Mouse (Mus musculus) CH12.LX (cell line): ENCODE data around the gene Foxn2.

Source experiments
- BHLHE40 ChIP-seq: IDR thresholded peaks from 2 replicates; pipeline ENCODE4 v1.6.1; 2011; ENCODE audit warnings: mild to moderate bottlenecking, low read depth, low read length, improper control_type of control experiment
- CTCF ChIP-seq, 2 experiments: IDR thresholded peaks in 1 of 2; conservative IDR thresholded peaks in 1 of 2; 2 replicates each; pipeline ENCODE4 v1.5.1; 2011 to 2012; ENCODE audit warnings: low read depth in 2 of 2, low read length in 2 of 2, improper control_type of control experiment in 1 of 2, inconsistent platforms in 1 of 2, mild to moderate bottlenecking in 1 of 2, moderate library complexity in 1 of 2
- ELF1 ChIP-seq: IDR thresholded peaks from 2 replicates; pipeline ENCODE4 v1.6.1; 2014; ENCODE audit warnings: low read depth, mild to moderate bottlenecking, inconsistent platforms, low read length, improper control_type of control experiment
- HCFC1 ChIP-seq: IDR thresholded peaks from 2 replicates; pipeline ENCODE4 v1.6.1; 2012; ENCODE audit warnings: low read depth, mild to moderate bottlenecking, inconsistent platforms, low read length, improper control_type of control experiment
- KAT2A ChIP-seq: IDR thresholded peaks from 2 replicates; pipeline ENCODE4 v1.6.1; 2012; ENCODE audit warnings: low read length, improper control_type of control experiment, inconsistent platforms; ENCODE audit not compliant: insufficient replicate concordance
- MAFK ChIP-seq: IDR thresholded peaks from 2 replicates; pipeline ENCODE4 v1.6.1; 2011; ENCODE audit warnings: low read length, improper control_type of control experiment; ENCODE audit not compliant: insufficient replicate concordance
- MYC ChIP-seq: IDR thresholded peaks from 2 replicates; pipeline ENCODE4 v1.6.1; 2011; ENCODE audit warnings: low read depth, mild to moderate bottlenecking, improper control_type of control experiment, low read length
- POLR2A ChIP-seq: IDR thresholded peaks from 2 replicates; pipeline ENCODE4 v1.6.1; 2011; ENCODE audit warnings: low read depth, mild to moderate bottlenecking, improper control_type of control experiment, low read length
- SMC3 ChIP-seq: IDR thresholded peaks from 2 replicates; pipeline ENCODE4 v1.6.1; 2011; ENCODE audit warnings: low read depth, low read length, improper control_type of control experiment
- TCF12 ChIP-seq: IDR thresholded peaks from 2 replicates; pipeline ENCODE4 v1.6.1; 2014; ENCODE audit warnings: low read depth, mild to moderate bottlenecking, inconsistent platforms, low read length, improper control_type of control experiment
- ZMIZ1 ChIP-seq: IDR thresholded peaks from 2 replicates; pipeline ENCODE4 v1.6.1; 2012; ENCODE audit warnings: low read depth, mild to moderate bottlenecking, inconsistent platforms, low read length, improper control_type of control experiment

DNA sequence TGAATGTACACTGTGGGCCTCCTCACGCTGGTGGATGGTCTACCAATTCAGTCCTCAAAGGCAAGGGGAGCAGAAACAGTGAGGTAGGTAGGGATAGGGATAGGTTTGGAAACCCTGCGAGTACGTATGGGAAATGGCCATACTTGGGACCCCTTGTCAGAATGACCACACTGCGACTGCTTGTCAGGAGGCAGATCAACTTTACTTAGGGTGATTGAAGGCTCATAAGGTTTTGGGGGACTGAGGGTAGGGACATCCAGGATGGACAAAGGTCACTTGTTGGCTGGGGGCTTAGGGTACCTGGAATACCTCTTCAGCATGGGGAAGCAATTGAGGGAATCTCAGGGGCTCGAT, 51.6 kb downstream of the Foxn2 start:
- TF ChIP-seq MYC: no peak
- no peak for TF ChIP-seq BHLHE40
- TF ChIP-seq KAT2A: no peak
- TF ChIP-seq POLR2A: no peak
- no peak for TF ChIP-seq MAFK
- no peak for TF ChIP-seq ELF1
- no peak for TF ChIP-seq HCFC1
- TF ChIP-seq CTCF (conservative IDR thresholded peaks at IDR 0.05 in 1 of 2, IDR thresholded peaks at IDR 0.05 in 1 of 2; ENCODE audit: low read depth in 2 of 2, low read length in 2 of 2): no peak
- no peak for TF ChIP-seq SMC3
- no peak for TF ChIP-seq TCF12
- no peak for TF ChIP-seq ZMIZ1
